Mouse (Mus musculus) G1E (cell line): ENCODE measurements at regions not wholly inside any gene's neighbourhood (a gene's known extent, or its start where the extent isn't known, plus 50 kb on each side); places are given as distances from the start of the nearest gene placed in this dataset.

Experiments
- ATAC-seq: 2 replicates; pipeline ENCODE4 v1.8.0; 2016; ENCODE audit warnings: mild to moderate bottlenecking; ENCODE audit not compliant: insufficient number of reproducible peaks, poor library complexity, low FRiP score, severe bottlenecking; ENCODE audit errors: extremely low read depth
- DNase-seq: peaks from one replicate; pipeline ENCODE4 v3.0.0; 2012; ENCODE audit warnings: low spot score
- H3K27me3 ChIP-seq: 2 replicates; pipeline ENCODE4 v1.6.1; 2012; ENCODE audit warnings: mild to moderate bottlenecking, low read length, inconsistent platforms; ENCODE audit not compliant: insufficient read depth
- H3K36me3 ChIP-seq: replicated peaks from 2 replicates; pipeline ENCODE3; 2012; ENCODE audit warnings: mild to moderate bottlenecking, inconsistent platforms
- H3K4me1 ChIP-seq: 2 replicates; pipeline ENCODE4 v1.6.1; 2012; ENCODE audit warnings: low read depth, low read length, inconsistent platforms, mixed read lengths; ENCODE audit not compliant: insufficient read depth
- H3K4me3 ChIP-seq: 2 replicates; pipeline ENCODE4 v1.5.1; 2012; ENCODE audit warnings: low read depth, mild to moderate bottlenecking, inconsistent platforms, low read length, moderate library complexity, mixed read lengths
- H3K9me3 ChIP-seq: replicated peaks from 2 replicates; pipeline ENCODE4 v1.6.1; 2012; ENCODE audit warnings: inconsistent platforms
- CTCF ChIP-seq: IDR thresholded peaks from 2 replicates; pipeline ENCODE4 v1.5.1; 2012; ENCODE audit warnings: low read depth, low read length, inconsistent platforms, mixed read lengths
- GATA1 ChIP-seq: IDR thresholded peaks from 2 replicates; pipeline ENCODE4 v1.6.1; 2012; ENCODE audit warnings: borderline replicate concordance, low read length, inconsistent platforms, mixed read lengths
- GATA2 ChIP-seq: IDR thresholded peaks from 2 replicates; pipeline ENCODE4 v1.6.1; 2012; ENCODE audit warnings: low read depth, low read length, inconsistent platforms, borderline replicate concordance
- POLR2AphosphoS5 ChIP-seq: IDR thresholded peaks from 2 replicates; pipeline ENCODE4 v1.6.1; 2012; ENCODE audit warnings: low read depth, low read length, inconsistent platforms; ENCODE audit not compliant: insufficient replicate concordance
- TAL1 ChIP-seq: conservative IDR thresholded peaks from 2 replicates; pipeline ENCODE4 v1.6.1; 2012; ENCODE audit warnings: low read depth, low read length, inconsistent platforms, mixed read lengths

- Histone ChIP-seq H3K4me1 (no peaks in the 10 kb centered on the region), H3K9me3 (peaks cover 51% of the 10 kb centered on the region), H3K4me3 (no peak overlapping the region), H3K36me3 (no peaks in the 10 kb centered on the region), H3K27me3 (no peaks in the 10 kb centered on the region)
- TF ChIP-seq POLR2AphosphoS5 = no peak
- TF ChIP-seq TAL1 = no peak
- TF ChIP-seq GATA2 = no peak
- no peak for TF ChIP-seq GATA1
- TF ChIP-seq CTCF = no peak
- DNase-seq (no peak), ATAC-seq (no peak)
Observed at GRCm38 (mm10) chr1:137283291-137283690, 323.0 kb upstream of the Nr5a2 start.

GRCm38 (mm10) chr1:137282457-137282856 is 322.2 kb upstream of the Nr5a2 start:
- Histone ChIP-seq H3K4me1 (no peaks in the 10 kb centered on the region), H3K27me3 (no peaks in the 10 kb centered on the region), H3K4me3 (no peak overlapping the region), H3K36me3 (no peaks in the 10 kb centered on the region), H3K9me3 (peaks cover 49% of the 10 kb centered on the region)
- DNase-seq (no peak), ATAC-seq (no peak)
- TF ChIP-seq TAL1 = no peak
- no peak for TF ChIP-seq GATA1
- TF ChIP-seq GATA2 = no peak
- TF ChIP-seq CTCF = no peak
- TF ChIP-seq POLR2AphosphoS5 = no peak

GRCm38 (mm10) chr1:137280391-137281386 is 320.4 kb upstream of the Nr5a2 start:
- no peak for DNase-seq
- Histone ChIP-seq H3K4me3 (no peak overlapping the region), H3K27me3 (no peaks in the 10 kb centered on the region), H3K9me3 (peaks cover 42% of the 10 kb centered on the region), H3K36me3 (no peaks in the 10 kb centered on the region), H3K4me1 (no peaks in the 10 kb centered on the region)
- TF ChIP-seq CTCF (no peak), TAL1 (no peak), GATA2 (no peak), POLR2AphosphoS5 (no peak), GATA1 (no peak)
- no peak for ATAC-seq

DNA sequence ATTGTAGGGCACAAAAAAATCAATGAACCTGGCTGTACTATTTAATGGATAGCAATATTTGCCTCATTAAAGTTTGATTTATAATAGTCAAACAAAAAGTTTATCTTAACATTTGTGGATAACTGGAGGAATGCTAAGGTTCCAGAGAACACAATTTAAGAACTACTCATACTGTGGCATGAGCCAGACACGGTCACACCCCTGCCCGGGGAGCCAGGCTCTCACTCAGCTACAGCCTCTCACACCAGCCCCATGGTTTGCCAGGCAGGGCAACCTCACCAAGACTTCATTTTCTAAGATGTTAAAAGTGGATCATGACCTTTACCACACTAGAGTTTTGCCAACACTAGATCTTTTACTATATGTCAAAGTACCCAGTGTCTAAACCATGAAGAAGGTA is 319.7 kb upstream of the Nr5a2 start:
- ATAC-seq = no peak
- Histone ChIP-seq H3K4me1 (no peaks in the 10 kb centered on the region), H3K4me3 (no peak overlapping the region), H3K36me3 (no peaks in the 10 kb centered on the region), H3K27me3 (no peaks in the 10 kb centered on the region), H3K9me3 (peaks cover 41% of the 10 kb centered on the region)
- DNase-seq = no peak
- no peak for TF ChIP-seq GATA2
- no peak for TF ChIP-seq CTCF
- no peak for TF ChIP-seq POLR2AphosphoS5
- TF ChIP-seq GATA1 = no peak
- TF ChIP-seq TAL1 = no peak

DNA sequence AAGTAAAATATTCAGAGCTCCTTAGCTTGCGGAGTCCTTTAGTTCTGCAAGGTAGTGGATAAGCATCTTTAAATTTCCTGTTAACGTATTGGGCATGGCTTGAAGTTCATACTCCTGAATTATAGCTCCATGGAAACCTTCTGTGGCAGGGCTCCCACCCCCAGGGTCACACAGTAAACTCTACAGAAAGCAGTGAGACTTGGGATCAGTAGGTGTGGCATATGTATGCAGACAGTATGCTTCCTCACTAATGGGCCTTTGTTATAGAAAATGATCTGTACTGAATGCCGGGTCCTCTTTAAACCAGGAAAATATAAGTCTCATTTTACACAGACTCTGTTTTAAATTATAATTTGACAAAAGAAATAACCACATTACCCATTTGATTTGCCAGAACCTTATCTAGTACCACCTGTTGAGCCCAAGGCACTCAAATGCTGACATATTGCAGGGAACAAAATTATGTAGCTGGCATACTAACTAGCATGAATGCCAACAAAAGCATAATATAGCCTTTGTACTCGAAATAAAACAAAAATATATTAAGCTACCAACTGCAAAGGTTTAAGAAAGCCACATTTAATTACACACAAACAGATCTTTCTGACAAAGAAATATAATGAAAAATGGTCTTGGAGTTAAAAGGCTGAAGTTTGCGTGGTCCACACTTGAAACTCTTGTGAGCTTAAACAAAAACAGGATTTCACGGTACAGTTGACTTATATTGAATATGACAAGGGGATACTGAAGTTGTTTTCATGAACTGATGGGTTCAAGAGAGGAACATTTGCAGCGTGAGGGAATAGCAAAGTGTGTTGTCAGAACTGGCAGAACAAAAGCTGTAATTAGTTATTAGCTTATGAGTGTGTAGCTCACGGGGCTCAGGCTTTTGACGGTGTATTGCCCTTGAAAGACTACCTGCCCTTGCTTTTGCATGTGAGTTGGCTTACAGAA is 310.7 kb upstream of the Nr5a2 start:
- H3K4me1 ChIP-seq = no peaks in the 10 kb centered on the region
- ATAC-seq (no peak; the same call in 1 of the 2 replicates), DNase-seq (no peak)
- H3K4me3 ChIP-seq = no peak overlapping the region
- TF ChIP-seq CTCF (no peak), GATA1 (no peak), GATA2 (no peak), POLR2AphosphoS5 (no peak), TAL1 (no peak)
- no peaks in the 10 kb centered on the region for H3K36me3 ChIP-seq
- peaks cover 25% of the 10 kb centered on the region for H3K9me3 ChIP-seq
- no peaks in the 10 kb centered on the region for H3K27me3 ChIP-seq
